Mouse (Mus musculus) stomach, embryonic 16.5 days (tissue): ENCODE measurements at regions not wholly inside any gene's neighbourhood (a gene's known extent, or its start where the extent isn't known, plus 50 kb on each side); places are given as distances from the start of the nearest gene placed in this dataset.

Experiments
- ATAC-seq: fragments of 200-750 bp; cut with Nextera tagmentation; 2 replicates; pipeline ENCODE4 v1.8.0; 2017; ENCODE audit warnings: moderate number of reproducible peaks, moderate TSS enrichment; ENCODE audit not compliant: insufficient read depth, low FRiP score
- H3K27ac ChIP-seq: fragments of 300-500 bp; sonication (generic); 2 replicates; pipeline ENCODE4 v1.5.1; 2014; ENCODE audit warnings: low read length
- H3K27me3 ChIP-seq: fragments of 300-500 bp; sonication (generic); 2 replicates; pipeline ENCODE4 v1.6.1; 2014; ENCODE audit warnings: low read length, control low read depth, mixed read lengths; ENCODE audit not compliant: control insufficient read depth, insufficient read depth
- H3K36me3 ChIP-seq: fragments of 300-500 bp; sonication (generic); 2 replicates; pipeline ENCODE4 v1.6.1; 2014; ENCODE audit warnings: low read length; ENCODE audit not compliant: control insufficient read depth, insufficient read depth
- H3K4me1 ChIP-seq: fragments of 300-500 bp; sonication (generic); 2 replicates; pipeline ENCODE4 v1.6.1; 2014; ENCODE audit warnings: low read length, control low read depth, mixed read lengths; ENCODE audit not compliant: control insufficient read depth, insufficient read depth
- H3K4me2 ChIP-seq: fragments of 300-500 bp; sonication (generic); 2 replicates; pipeline ENCODE4 v1.6.1; 2014; ENCODE audit warnings: low read depth, low read length, mixed read lengths
- H3K4me3 ChIP-seq: fragments of 300-500 bp; sonication (generic); replicated peaks from 2 replicates; pipeline ENCODE4 v1.5.1; 2014; ENCODE audit warnings: mild to moderate bottlenecking, low read length
- H3K9ac ChIP-seq: fragments of 300-500 bp; sonication (generic); 2 replicates; pipeline ENCODE4 v1.6.1; 2014; ENCODE audit warnings: low read length
- H3K9me3 ChIP-seq: fragments of 300-500 bp; sonication (generic); replicated peaks from 2 replicates; pipeline ENCODE4 v1.6.1; 2016; ENCODE audit warnings: low read length, control low read depth; ENCODE audit not compliant: control insufficient read depth
- WGBS: fragments of 180-500 bp; shearing (Covaris S2); extraction: QIAGEN DNeasy Blood & Tissue Kit; methylation state at CpG from one replicate; pipeline ENCODE4 v1.1.7; 2014; 5-methylcytosine and 5-hydroxymethylcytosine counted together

- H3K9me3 ChIP-seq: no peaks in the 10 kb centered on the region
- no peak overlapping the region for H3K27ac ChIP-seq
- no peak overlapping the region for H3K4me2 ChIP-seq
- no peak for ATAC-seq
- no peaks in the 10 kb centered on the region for H3K36me3 ChIP-seq
- no peak overlapping the region for H3K4me3 ChIP-seq
- WGBS: 60% methylated on average over 6 of the region's 6 CpGs
- H3K4me1 ChIP-seq: no peaks in the 10 kb centered on the region
- H3K9ac ChIP-seq: no peak overlapping the region
- no peaks in the 10 kb centered on the region for H3K27me3 ChIP-seq
Observed at GRCm38 (mm10) chr14:45056291-45056690, 68.3 kb downstream of the Ptger2 start.

- WGBS: 70% methylated on average over 3 of the region's 3 CpGs
- 0 out of 2 replicates have a peak, but pooled peaks have one; percentile 13 for ATAC-seq
- Histone ChIP-seq H3K9me3 (no peaks in the 10 kb centered on the region), H3K4me3 (no peak overlapping the region), H3K27me3 (no peaks in the 10 kb centered on the region), H3K27ac (peak overlapping the region; percentile 55; the same call in 1 of the 2 replicates), H3K4me2 (no peak overlapping the region), H3K4me1 (no peaks in the 10 kb centered on the region), H3K9ac (no peak overlapping the region), H3K36me3 (no peaks in the 10 kb centered on the region)
Observed at GRCm38 (mm10) chr14:45061681-45062080, 73.7 kb downstream of the Ptger2 start.

GRCm38 (mm10) chr14:45064498-45064897 lies 76.5 kb downstream of the Ptger2 start:
- WGBS: 68% methylated on average over 1 of the region's 1 CpGs
- H3K9ac ChIP-seq: no peak overlapping the region
- no peak overlapping the region for H3K27ac ChIP-seq
- no peak overlapping the region for H3K4me3 ChIP-seq
- H3K4me2 ChIP-seq: no peak overlapping the region
- no peaks in the 10 kb centered on the region for H3K27me3 ChIP-seq
- H3K4me1 ChIP-seq: no peaks in the 10 kb centered on the region
- H3K9me3 ChIP-seq: no peaks in the 10 kb centered on the region
- no peaks in the 10 kb centered on the region for H3K36me3 ChIP-seq
- no peak for ATAC-seq

GRCm38 (mm10) chr14:45069598-45070212 lies 81.7 kb downstream of the Ptger2 start:
- no peak overlapping the region for H3K4me3 ChIP-seq
- H3K4me1 ChIP-seq: no peaks in the 10 kb centered on the region
- H3K9ac ChIP-seq: no peak overlapping the region
- H3K27me3 ChIP-seq: no peaks in the 10 kb centered on the region
- H3K36me3 ChIP-seq: no peaks in the 10 kb centered on the region
- H3K9me3 ChIP-seq: no peaks in the 10 kb centered on the region
- WGBS: 64% methylated on average over 6 of the region's 6 CpGs
- no peak overlapping the region for H3K27ac ChIP-seq
- ATAC-seq: no peak
- H3K4me2 ChIP-seq: no peak overlapping the region

GRCm38 (mm10) chr14:45074902-45075488 lies 87.0 kb downstream of the Ptger2 start:
- ATAC-seq: no peak

GRCm38 (mm10) chr14:45077216-45077615 lies 89.2 kb downstream of the Ptger2 start:
- Histone ChIP-seq H3K36me3 (no peaks in the 10 kb centered on the region), H3K27ac (no peak overlapping the region), H3K9ac (no peak overlapping the region), H3K4me1 (no peaks in the 10 kb centered on the region), H3K9me3 (no peaks in the 10 kb centered on the region), H3K4me3 (no peak overlapping the region), H3K27me3 (no peaks in the 10 kb centered on the region), H3K4me2 (no peak overlapping the region)
- WGBS: 75% methylated on average over 1 of the region's 1 CpGs
- ATAC-seq: no peak

More at GRCm38 (mm10) chr14:45074902-45075488, 87.0 kb downstream of the Ptger2 start:
- 55% methylated on average over 4 of the region's 4 CpGs for WGBS
- Histone ChIP-seq H3K9ac (no peak overlapping the region), H3K36me3 (no peaks in the 10 kb centered on the region), H3K4me3 (no peak overlapping the region), H3K27me3 (no peaks in the 10 kb centered on the region), H3K4me1 (no peaks in the 10 kb centered on the region), H3K4me2 (no peak overlapping the region), H3K27ac (no peak overlapping the region), H3K9me3 (no peaks in the 10 kb centered on the region)

- Histone ChIP-seq H3K36me3 (no peaks in the 10 kb centered on the region), H3K27me3 (no peaks in the 10 kb centered on the region), H3K9ac (no peak overlapping the region), H3K4me3 (no peak overlapping the region), H3K4me2 (no peak overlapping the region), H3K27ac (no peak overlapping the region), H3K4me1 (no peaks in the 10 kb centered on the region), H3K9me3 (no peaks in the 10 kb centered on the region)
- ATAC-seq: no peak
- 71% methylated on average over 1 of the region's 1 CpGs for WGBS
Observed at GRCm38 (mm10) chr14:45079793-45080192, 91.8 kb downstream of the Ptger2 start.

GRCm38 (mm10) chr14:45080231-45080630 lies 92.2 kb downstream of the Ptger2 start:
- Histone ChIP-seq H3K27me3 (no peaks in the 10 kb centered on the region), H3K9me3 (no peaks in the 10 kb centered on the region), H3K4me2 (no peak overlapping the region), H3K4me3 (no peak overlapping the region), H3K27ac (no peak overlapping the region), H3K9ac (no peak overlapping the region), H3K36me3 (no peaks in the 10 kb centered on the region), H3K4me1 (no peaks in the 10 kb centered on the region)
- no peak for ATAC-seq

GRCm38 (mm10) chr14:45083058-45083457 lies 95.1 kb downstream of the Ptger2 start:
- Histone ChIP-seq H3K4me2 (no peak overlapping the region), H3K9ac (no peak overlapping the region), H3K27me3 (no peaks in the 10 kb centered on the region), H3K4me3 (no peak overlapping the region), H3K4me1 (no peaks in the 10 kb centered on the region), H3K27ac (no peak overlapping the region), H3K36me3 (no peaks in the 10 kb centered on the region), H3K9me3 (no peaks in the 10 kb centered on the region)
- 76% methylated on average over 1 of the region's 1 CpGs for WGBS
- no peak for ATAC-seq
